Mouse (Mus musculus): ENCODE data around the gene Ywhaq. TPM values are rescaled to one million over a fixed set of nuclear protein-coding genes. Genes with fewer than 3 reads are reported as not detected.
"Not testable (repeated sequence)": the region's sequence is repeated elsewhere in the genome, so short reads cannot be mapped to it uniquely, and the experiment has no call there.

The Ywhaq gene
- polyA plus RNA-seq, 2 experiments = 251 to 588 TPM

DNA sequence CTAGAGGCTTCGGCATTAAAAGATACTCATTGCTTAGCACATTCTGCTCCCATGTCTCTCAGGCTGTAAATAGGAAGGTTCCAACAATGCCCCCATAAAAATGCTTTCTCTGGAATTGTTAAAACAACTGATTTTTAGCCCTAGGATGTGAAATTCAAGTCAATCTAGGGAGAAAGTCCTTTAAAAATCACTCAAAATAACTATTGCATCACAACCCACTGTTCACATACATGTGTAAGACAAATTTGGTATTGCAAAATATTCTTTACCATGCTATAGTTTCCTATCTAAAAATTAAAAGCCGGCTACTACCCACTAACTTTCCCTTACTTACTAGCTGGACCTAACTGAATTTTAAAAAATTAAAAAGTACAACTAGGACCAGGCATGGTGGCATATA is 31.2 kb downstream of the Ywhaq start:
- TF ChIP-seq POLR2A (IDR thresholded peaks at IDR 0.05; ENCODE audit: borderline replicate concordance, extremely low read depth, insufficient read depth, insufficient read length) = no peak
- H3K27ac ChIP-seq (replicated peaks; ENCODE audit: low read depth, low read length) = no peak overlapping the region
- WGBS = 91% methylated on average over 2 of the region's 2 CpGs

DNA sequence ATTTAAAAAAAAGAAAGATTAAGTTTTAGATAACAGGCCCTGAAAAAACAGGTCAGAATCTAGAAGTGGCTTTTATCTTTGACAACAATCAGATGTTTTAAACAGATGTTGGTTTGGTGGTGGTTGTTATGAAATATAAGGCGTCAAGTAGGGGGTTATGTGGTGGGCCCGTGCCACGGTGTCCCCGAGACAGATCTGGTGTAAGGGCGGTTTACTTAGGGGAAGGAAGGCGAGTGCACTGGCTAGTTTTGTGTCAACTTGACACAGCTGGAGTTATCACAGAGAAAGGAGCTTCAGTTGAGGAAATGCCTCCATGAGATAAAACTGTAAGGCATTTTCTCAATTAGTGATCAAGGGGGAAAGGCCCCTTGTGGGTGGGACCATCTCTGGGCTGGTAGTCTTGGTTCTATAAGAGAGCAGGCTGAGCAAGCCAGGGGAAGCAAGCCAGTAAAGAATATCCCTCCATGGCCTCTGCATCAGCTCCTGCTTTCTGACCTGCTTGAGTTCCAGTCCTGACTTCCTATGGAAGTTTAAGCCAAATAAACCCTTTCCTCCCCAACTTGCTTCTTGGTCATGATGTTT is 38.6 kb downstream of the Ywhaq start:
- H3K27me3 ChIP-seq (ENCODE audit: control insufficient read depth, insufficient read depth, low read length); DNase-seq (ENCODE audit: low spot score); H3K9me3 ChIP-seq (ENCODE audit: control insufficient read depth, low read length); H3K4me1 ChIP-seq (ENCODE audit: control insufficient read depth, insufficient read depth, low read length); H3K4me3 ChIP-seq (replicated peaks; ENCODE audit: low read length); H3K36me3 ChIP-seq (ENCODE audit: control insufficient read depth, insufficient read depth, low read length); H3K4me2 ChIP-seq (replicated peaks; ENCODE audit: low read depth, low read length, severe bottlenecking); H3K9ac ChIP-seq (ENCODE audit: low read depth, low read length, severe bottlenecking); ATAC-seq (ENCODE audit: low FRiP score, low read depth); H3K27ac ChIP-seq (replicated peaks; ENCODE audit: low read depth, low read length): not testable (repeated sequence)
- 71% methylated on average over 6 of the region's 6 CpGs for WGBS

More for the DNA sequence above, 31.2 kb downstream of the Ywhaq start:
- Histone ChIP-seq H3K4me3 (replicated peaks; ENCODE audit: low read length) (no peak overlapping the region), H3K27me3 (ENCODE audit: control insufficient read depth, insufficient read depth, low read length) (no peaks in the 10 kb centered on the region), H3K9me3 (ENCODE audit: control insufficient read depth, low read length) (no peaks in the 10 kb centered on the region), H3K4me2 (replicated peaks; ENCODE audit: low read depth, low read length, severe bottlenecking) (no peak overlapping the region), H3K4me1 (ENCODE audit: control insufficient read depth, insufficient read depth, low read length) (no peaks in the 10 kb centered on the region), H3K9ac (ENCODE audit: low read depth, low read length, severe bottlenecking) (no peak overlapping the region), H3K36me3 (ENCODE audit: control insufficient read depth, insufficient read depth, low read length) (peaks cover 31% of the 10 kb centered on the region)
- no peak for ATAC-seq (ENCODE audit: low FRiP score, low read depth)
- DNase-seq (ENCODE audit: low spot score) = no peak

DNA sequence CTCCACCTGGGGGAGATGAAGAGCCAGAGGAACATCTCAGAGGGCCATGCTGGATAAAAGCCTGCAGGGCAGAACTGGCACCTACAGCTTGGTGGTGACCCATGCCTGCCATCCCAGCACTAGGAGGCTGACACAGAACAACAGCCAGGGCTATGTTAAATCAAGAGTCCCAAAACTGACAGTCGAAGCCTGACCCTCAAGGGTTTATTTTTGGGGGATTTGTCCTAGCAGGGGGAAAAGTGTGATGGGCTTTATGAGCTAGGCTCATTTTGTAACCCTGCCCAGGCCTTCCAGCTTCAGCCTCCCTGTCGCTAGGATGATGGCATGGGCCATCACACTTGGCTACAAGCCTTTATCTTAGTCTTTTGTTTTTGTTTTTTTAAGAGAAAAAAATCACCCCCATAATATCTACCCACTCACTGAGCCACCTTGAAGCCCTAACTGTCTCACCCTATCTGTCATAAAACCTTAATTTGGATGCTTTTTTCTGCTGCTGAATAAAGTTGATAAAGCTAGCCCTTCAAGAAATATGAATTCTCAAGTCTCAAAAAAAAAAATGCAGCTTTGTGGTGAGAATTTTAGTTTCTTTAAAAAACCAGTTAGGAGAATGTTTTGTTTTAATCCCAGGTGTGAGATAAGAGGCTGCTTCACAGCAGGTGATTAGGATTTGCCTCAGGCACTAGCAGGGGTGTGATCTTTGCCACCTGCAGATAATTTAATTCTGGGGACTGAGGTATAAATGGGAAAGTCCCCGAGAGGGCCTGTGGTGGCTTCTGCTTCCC is 41.9 kb downstream of the Ywhaq start:
- no peak for ATAC-seq (ENCODE audit: low FRiP score, low read depth)
- no peak for DNase-seq (ENCODE audit: low spot score)
- 27% methylated on average over 3 of the region's 3 CpGs for WGBS
- Histone ChIP-seq H3K27me3 (ENCODE audit: control insufficient read depth, insufficient read depth, low read length) (no peaks in the 10 kb centered on the region), H3K9me3 (ENCODE audit: control insufficient read depth, low read length) (no peaks in the 10 kb centered on the region), H3K27ac (replicated peaks; ENCODE audit: low read depth, low read length) (no peak overlapping the region), H3K36me3 (ENCODE audit: control insufficient read depth, insufficient read depth, low read length) (no peaks in the 10 kb centered on the region), H3K9ac (ENCODE audit: low read depth, low read length, severe bottlenecking) (no peak overlapping the region), H3K4me2 (replicated peaks; ENCODE audit: low read depth, low read length, severe bottlenecking) (no peak overlapping the region), H3K4me3 (replicated peaks; ENCODE audit: low read length) (no peak overlapping the region), H3K4me1 (ENCODE audit: control insufficient read depth, insufficient read depth, low read length) (no peaks in the 10 kb centered on the region)
- TF ChIP-seq POLR2A (IDR thresholded peaks at IDR 0.05; ENCODE audit: borderline replicate concordance, extremely low read depth, insufficient read depth, insufficient read length) = no peak

DNA sequence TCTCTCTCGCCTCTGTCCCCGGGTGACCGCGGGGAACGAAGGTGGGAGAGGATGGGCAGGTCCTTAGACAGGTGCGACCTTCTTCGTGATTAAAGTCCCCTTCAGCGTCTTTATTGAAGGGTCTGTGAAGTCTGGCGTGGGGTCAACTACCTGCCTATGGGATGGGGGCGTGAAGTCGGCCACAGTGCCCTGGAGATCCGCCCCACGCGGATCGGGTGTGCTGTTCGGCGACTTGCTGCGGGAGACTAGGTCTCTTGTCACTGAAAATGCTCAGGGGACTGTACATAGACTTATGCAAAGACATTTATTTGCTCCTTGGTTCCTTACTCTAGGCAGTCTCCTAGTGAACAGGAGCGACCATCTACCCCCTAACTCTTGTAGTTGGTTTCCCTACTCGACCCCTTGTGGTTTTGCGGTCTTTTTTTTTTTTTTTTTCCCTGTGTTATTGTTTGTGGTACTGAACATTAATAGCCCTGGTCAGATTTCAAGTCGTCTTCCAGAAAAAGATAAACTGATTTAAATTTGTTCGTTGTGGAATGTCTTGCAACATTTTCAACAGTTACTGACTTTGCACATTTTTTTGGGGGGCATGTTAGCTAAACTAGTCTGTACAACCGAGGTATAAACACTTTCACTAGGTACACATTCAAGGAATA is 43.5 kb downstream of the Ywhaq start:
- H3K4me2 ChIP-seq (replicated peaks; ENCODE audit: low read depth, low read length, severe bottlenecking) = peak overlapping the region; percentile 57
- H3K36me3 ChIP-seq (ENCODE audit: control insufficient read depth, insufficient read depth, low read length) = no peaks in the 10 kb centered on the region
- ATAC-seq (ENCODE audit: low FRiP score, low read depth) = peak; percentile 60
- H3K9ac ChIP-seq (ENCODE audit: low read depth, low read length, severe bottlenecking) = peak overlapping the region; percentile 86
- no peaks in the 10 kb centered on the region for H3K9me3 ChIP-seq (ENCODE audit: control insufficient read depth, low read length)
- TF ChIP-seq POLR2A (IDR thresholded peaks at IDR 0.05; ENCODE audit: borderline replicate concordance, extremely low read depth, insufficient read depth, insufficient read length) = no peak
- peak overlapping the region; percentile 94 for H3K27ac ChIP-seq (replicated peaks; ENCODE audit: low read depth, low read length)
- no peaks in the 10 kb centered on the region for H3K27me3 ChIP-seq (ENCODE audit: control insufficient read depth, insufficient read depth, low read length)
- peak; percentile 40 for DNase-seq (ENCODE audit: low spot score)
- no peaks in the 10 kb centered on the region for H3K4me1 ChIP-seq (ENCODE audit: control insufficient read depth, insufficient read depth, low read length)
- peak overlapping the region; percentile 73 for H3K4me3 ChIP-seq (replicated peaks; ENCODE audit: low read length)
- WGBS = 4% methylated on average over 22 of the region's 24 CpGs

DNA sequence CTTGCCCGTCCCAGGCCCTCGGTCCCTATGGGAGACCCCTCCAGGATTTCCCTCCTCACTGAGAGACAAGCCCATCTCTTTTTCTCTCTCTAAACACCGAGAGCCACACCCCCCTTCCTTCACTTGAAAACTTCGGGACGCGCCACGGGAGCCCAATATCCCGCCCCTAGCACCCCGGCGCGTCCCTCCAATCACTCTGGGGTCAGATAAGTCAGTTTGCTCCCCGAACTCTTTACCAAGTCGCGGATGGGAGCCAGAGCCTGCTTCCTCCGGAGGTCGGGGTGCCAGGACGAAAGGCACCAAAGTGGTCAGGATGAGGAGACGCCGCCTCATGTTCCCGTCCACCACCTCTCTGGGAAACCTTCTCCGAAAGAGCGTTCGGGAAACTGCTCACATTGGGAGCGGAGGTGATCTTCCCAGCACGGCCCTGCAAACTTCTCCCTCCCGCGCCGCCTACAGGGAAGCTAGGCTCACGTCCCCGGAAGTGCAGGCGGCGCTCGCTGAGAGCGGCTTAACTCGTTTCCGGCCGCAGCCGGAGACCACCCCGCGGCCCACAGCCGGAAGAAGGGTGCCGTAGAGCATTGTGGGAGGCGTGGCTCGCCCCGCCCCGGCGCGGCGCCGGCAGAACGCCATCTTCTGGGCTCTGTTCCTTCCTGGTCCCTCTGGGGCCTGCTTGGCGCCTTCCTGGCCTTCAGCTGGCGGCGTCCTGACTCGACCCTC is 44.2 kb downstream of the Ywhaq start, which contains the start of gene Adam17:
Gene Adam17, minus strand, starts transcription at position 533 of the 720 bp plus-strand sequence.
- peak within 1 kb of the TSS; percentile 94 for H3K27ac ChIP-seq (replicated peaks; ENCODE audit: low read depth, low read length)

More for the DNA sequence above, 44.2 kb downstream of the Ywhaq start, which contains the start of gene Adam17:
- peak; percentile 82; the same call in 1 of the 2 replicates for TF ChIP-seq POLR2A (IDR thresholded peaks at IDR 0.05; ENCODE audit: borderline replicate concordance, extremely low read depth, insufficient read depth, insufficient read length)
- peak; percentile 95 for ATAC-seq (ENCODE audit: low FRiP score, low read depth)
- Histone ChIP-seq H3K9ac (ENCODE audit: low read depth, low read length, severe bottlenecking) (peak within 1 kb of the TSS; percentile 86), H3K4me2 (replicated peaks; ENCODE audit: low read depth, low read length, severe bottlenecking) (peak within 1 kb of the TSS; percentile 70), H3K9me3 (ENCODE audit: control insufficient read depth, low read length) (no peaks in the 10 kb centered on the region), H3K4me1 (ENCODE audit: control insufficient read depth, insufficient read depth, low read length) (no peaks in the 10 kb centered on the region), H3K4me3 (replicated peaks; ENCODE audit: low read length) (peak within 1 kb of the TSS; percentile 73), H3K27me3 (ENCODE audit: control insufficient read depth, insufficient read depth, low read length) (no peaks in the 10 kb centered on the region), H3K36me3 (ENCODE audit: control insufficient read depth, insufficient read depth, low read length) (no peaks in the 10 kb centered on the region)
- WGBS = under 1% methylated on average over 42 of the region's 55 CpGs
- DNase-seq (ENCODE audit: low spot score) = peak; percentile 96
